In the genomic region with DNA sequence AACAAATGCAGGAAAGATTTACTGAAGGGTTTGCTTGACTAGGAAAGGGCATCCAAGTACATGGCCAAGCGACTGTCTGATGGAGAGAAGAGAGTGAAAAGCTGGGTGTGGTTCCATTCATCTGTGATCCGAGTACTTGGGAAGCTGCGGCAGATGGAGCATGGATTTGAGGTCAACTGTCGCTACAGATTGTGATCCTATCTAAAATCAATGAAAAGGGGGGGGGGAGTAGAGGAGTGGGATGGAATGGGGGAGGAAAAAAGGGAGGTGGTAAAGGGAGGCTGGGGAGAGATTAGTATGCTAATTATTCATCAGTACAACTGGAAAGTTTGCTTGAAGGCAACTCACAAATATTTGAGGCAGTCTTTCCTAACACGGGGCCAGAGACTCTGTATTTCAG, we compare ENCODE assay signal across 29 mouse cellular contexts.
"Had no signal": no experiment of that assay in that cellular context is flagged by ENCODE, and none has a peak within 500 bp of the region (broad histone marks: within the 10 kb centered on the region; RNA-seq: fewer than 3 reads in every experiment).

No protein-coding gene starts in this region.

- H3K9ac ChIP-seq: limb, embryonic 12.5 days; limb, embryonic 13.5 days; limb, embryonic 15.5 days; liver, embryonic 12.5 days; liver, embryonic 13.5 days; liver, embryonic 14.5 days; liver, embryonic 15.5 days; liver, postnatal 0 days; lung, embryonic 14.5 days; lung, embryonic 15.5 days; midbrain, embryonic 12.5 days; midbrain, embryonic 15.5 days had no signal

- DNase-seq: left cerebral cortex, postnatal 4 days; liver; liver, embryonic 13.5 days; liver, postnatal 0 days; lung, adult 18-20 months; lung, adult 2 months; lung, embryonic 14.5 days; lung, postnatal 10 days; lung, postnatal 14 days; lung, postnatal 36 days; midbrain, embryonic 14.5 days had no signal

- H3K4me1 ChIP-seq: limb, embryonic 12.5 days; limb, embryonic 13.5 days; limb, embryonic 15.5 days; liver, embryonic 12.5 days; liver, embryonic 13.5 days; liver, embryonic 15.5 days; lung, embryonic 15.5 days; megakaryocyte, embryonic 14.5 days; midbrain, embryonic 10.5 days; midbrain, embryonic 12.5 days; midbrain, embryonic 15.5 days had no signal

- H3K27me3 ChIP-seq: limb, embryonic 12.5 days; limb, embryonic 13.5 days; limb, embryonic 15.5 days; liver, embryonic 12.5 days; liver, embryonic 13.5 days; liver, embryonic 15.5 days; lung, embryonic 15.5 days; midbrain, embryonic 12.5 days; midbrain, embryonic 15.5 days had no signal

- H3K4me3 ChIP-seq: left cerebral cortex, adult 2 months; limb, embryonic 10.5 days; limb, embryonic 12.5 days; limb, embryonic 13.5 days; limb, embryonic 15.5 days; liver, embryonic 12.5 days; liver, embryonic 13.5 days; liver, embryonic 15.5 days; lung, embryonic 15.5 days; megakaryocyte, embryonic 14.5 days; midbrain, embryonic 10.5 days; midbrain, embryonic 12.5 days; midbrain, embryonic 15.5 days; myocyte had no signal

- H3K36me3 ChIP-seq: limb, embryonic 10.5 days; limb, embryonic 12.5 days; limb, embryonic 13.5 days; limb, embryonic 15.5 days; liver, embryonic 12.5 days; liver, embryonic 13.5 days; liver, embryonic 15.5 days; lung, embryonic 15.5 days; midbrain, embryonic 10.5 days; midbrain, embryonic 12.5 days; midbrain, embryonic 15.5 days had no signal

- H3K9me3 ChIP-seq: limb, embryonic 10.5 days; limb, embryonic 12.5 days; limb, embryonic 13.5 days; limb, embryonic 15.5 days; liver, embryonic 12.5 days; liver, embryonic 13.5 days; liver, embryonic 15.5 days; lung, embryonic 15.5 days; midbrain, embryonic 10.5 days; midbrain, embryonic 12.5 days; midbrain, embryonic 15.5 days had no signal

- H3K27ac ChIP-seq: left cerebral cortex, adult 2 months; limb, embryonic 10.5 days; limb, embryonic 12.5 days; limb, embryonic 13.5 days; limb, embryonic 15.5 days; liver, embryonic 12.5 days; liver, embryonic 13.5 days; liver, embryonic 14.5 days; liver, embryonic 15.5 days; lung, embryonic 15.5 days; macrophage; midbrain, embryonic 10.5 days; midbrain, embryonic 12.5 days; midbrain, embryonic 15.5 days had no signal

- ATAC-seq: liver, embryonic 12.5 days; liver, postnatal 0 days; lung, postnatal 0 days; midbrain, embryonic 15.5 days; midbrain, embryonic 16.5 days had no signal

- H3K4me2 ChIP-seq: limb, embryonic 12.5 days; limb, embryonic 13.5 days; limb, embryonic 15.5 days; liver, embryonic 11.5 days; liver, embryonic 12.5 days; liver, embryonic 13.5 days; liver, embryonic 15.5 days; lung, embryonic 14.5 days; lung, embryonic 15.5 days; midbrain, embryonic 12.5 days; midbrain, embryonic 15.5 days had no signal
